Mouse (Mus musculus): ENCODE measurements around the gene Cad.

The Cad gene

GRCm38 (mm10) chr5:31108000-31108490, 53.5 kb downstream of the Cad start, which contains the start of gene Slc30a3:
Slc30a3 (minus strand) TSS chr5:31108237.
- DNase-seq (ENCODE audit: low spot score in 2 of 2), result no peak

DNA sequence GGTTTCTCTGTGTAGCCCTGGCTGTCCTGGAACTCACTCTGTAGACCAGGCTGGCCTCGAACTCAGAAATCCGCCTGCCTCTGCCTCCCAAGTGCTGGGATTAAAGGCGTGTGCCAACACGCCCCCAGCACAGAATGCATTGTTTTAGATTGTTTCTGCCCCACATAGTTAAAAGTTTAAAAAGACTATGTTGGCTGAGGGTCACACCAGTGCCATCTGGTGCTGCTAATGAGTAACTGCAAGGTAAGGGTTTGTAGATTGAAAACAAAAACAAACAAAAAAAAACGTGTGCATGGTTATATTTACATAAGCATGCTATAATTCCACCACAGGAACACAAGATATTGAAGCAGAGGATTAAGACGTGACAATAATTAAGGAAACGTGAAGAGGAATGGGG, 56.2 kb downstream of the Cad start:
- DNase-seq (ENCODE audit: low spot score in 2 of 2), result no peak

DNA sequence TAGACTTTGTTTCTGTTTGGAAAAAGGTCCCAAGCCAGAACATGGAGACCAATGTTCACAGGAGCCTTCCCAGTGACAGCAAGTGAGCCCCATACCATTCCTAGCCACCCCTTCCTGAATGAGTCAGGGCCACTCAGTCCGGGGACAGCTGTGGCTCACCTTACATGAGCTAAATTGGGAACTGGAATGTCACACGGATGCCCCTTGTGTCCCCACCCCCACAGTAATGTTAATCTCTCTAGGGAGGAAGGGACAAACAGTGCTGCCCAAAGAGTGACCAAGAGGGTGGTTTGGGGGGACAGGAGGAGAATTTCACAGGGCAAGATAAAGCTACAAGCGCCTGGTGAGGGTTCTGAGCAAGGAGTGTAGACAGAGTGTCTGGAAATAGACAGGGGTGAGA, 61.8 kb downstream of the Cad start, which contains the start of gene Trim54:
Gene Trim54 (plus strand): TSS at position 359 of the 400 bp plus-strand sequence.
- no peak for DNase-seq (ENCODE audit: low spot score in 2 of 2)

DNA sequence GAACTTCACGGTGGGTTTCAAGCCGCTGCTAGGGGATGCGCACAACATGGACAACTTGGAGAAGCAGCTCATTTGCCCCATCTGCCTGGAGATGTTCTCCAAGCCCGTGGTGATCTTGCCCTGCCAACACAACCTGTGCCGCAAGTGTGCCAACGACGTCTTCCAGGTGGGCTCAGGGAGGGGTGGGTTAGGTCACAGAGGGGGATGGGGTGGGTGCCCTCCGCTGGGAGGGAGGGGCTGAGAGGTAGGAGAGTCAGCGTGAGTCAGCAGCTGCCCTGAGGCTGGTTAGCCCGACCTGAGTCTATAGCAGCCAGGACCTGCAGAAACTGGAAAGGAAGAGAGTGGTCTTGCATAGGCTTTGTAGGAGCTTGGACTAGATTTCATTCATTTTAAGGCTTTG, 62.3 kb downstream of the Cad start:
- no peak for DNase-seq (ENCODE audit: low spot score in 2 of 2)

- no peak for DNase-seq (ENCODE audit: low spot score in 2 of 2)
Observed at GRCm38 (mm10) chr5:31121111-31121510, 66.5 kb downstream of the Cad start.

- DNase-seq (ENCODE audit: low spot score in 2 of 2), result no peak
Observed at GRCm38 (mm10) chr5:31123481-31123880, 68.9 kb downstream of the Cad start.

DNA sequence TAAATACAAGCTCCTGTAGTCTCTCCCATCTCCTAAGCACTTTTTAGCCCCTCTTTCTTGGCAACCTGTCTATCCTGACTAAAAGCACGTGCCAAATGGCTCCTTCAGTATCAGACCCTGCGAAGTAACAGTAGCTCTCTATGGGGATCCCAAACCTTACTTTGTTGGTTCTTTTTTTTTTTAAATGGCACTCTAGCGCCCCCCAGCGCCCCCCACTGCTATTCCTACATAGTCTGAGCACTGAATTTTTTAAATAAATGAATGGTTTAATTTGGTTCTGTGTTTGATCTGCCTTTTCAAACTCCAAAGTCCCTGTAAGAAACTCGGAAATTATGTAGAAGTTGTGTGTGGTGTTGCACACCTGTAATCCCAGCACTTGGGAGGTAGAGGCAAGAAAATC, 71.5 kb downstream of the Cad start:
- no peak for DNase-seq (ENCODE audit: low spot score in 2 of 2)
